Mouse (Mus musculus) lung, embryonic 16.5 days (tissue): ENCODE measurements around the gene Slc43a2. TPM values are rescaled to one million over a fixed set of nuclear protein-coding genes. Genes with fewer than 3 reads are reported as not detected.

Experiments used
- ATAC-seq: fragments of 200-750 bp; cut with Nextera tagmentation; 2 replicates; pipeline ENCODE4 v1.8.0; 2017; ENCODE audit warnings: low read depth, mild to moderate bottlenecking, moderate library complexity
- H3K27ac ChIP-seq: fragments of 300-500 bp; sonication (generic); 2 replicates; pipeline ENCODE4 v1.5.1; 2014; ENCODE audit warnings: mild to moderate bottlenecking, control low read depth, low read length
- H3K27me3 ChIP-seq: fragments of 300-500 bp; sonication (generic); 2 replicates; pipeline ENCODE4 v1.6.1; 2014; ENCODE audit warnings: low read depth, low read length, mixed read lengths; ENCODE audit not compliant: control insufficient read depth, insufficient read depth
- H3K36me3 ChIP-seq: fragments of 300-500 bp; sonication (generic); 2 replicates; pipeline ENCODE4 v1.6.1; 2014; ENCODE audit warnings: low read length; ENCODE audit not compliant: control insufficient read depth, insufficient read depth
- H3K4me1 ChIP-seq: fragments of 300-500 bp; sonication (generic); replicated peaks from 2 replicates; pipeline ENCODE4 v1.6.1; 2014; ENCODE audit warnings: low read length, mixed read lengths; ENCODE audit not compliant: control insufficient read depth, insufficient read depth
- H3K4me2 ChIP-seq: fragments of 300-500 bp; sonication (generic); 2 replicates; pipeline ENCODE4 v1.6.1; 2014; ENCODE audit warnings: low read depth, low read length, control low read depth
- H3K4me3 ChIP-seq: fragments of 300-500 bp; sonication (generic); 2 replicates; pipeline ENCODE4 v1.5.1; 2014; ENCODE audit warnings: mild to moderate bottlenecking, low read length, control low read depth
- H3K9ac ChIP-seq: fragments of 300-500 bp; sonication (generic); 2 replicates; pipeline ENCODE4 v1.6.1; 2014; ENCODE audit warnings: low read length, control low read depth
- H3K9me3 ChIP-seq: fragments of 300-500 bp; sonication (generic); 2 replicates; pipeline ENCODE4 v1.6.1; 2016; ENCODE audit warnings: low read length; ENCODE audit not compliant: control insufficient read depth
- WGBS: fragments of 180-500 bp; shearing (Covaris S2); extraction: QIAGEN DNeasy Blood & Tissue Kit; methylation state at CpG from one replicate; pipeline ENCODE4 v1.1.7; 2014; 5-methylcytosine and 5-hydroxymethylcytosine counted together
- polyA plus RNA-seq: library from polyadenylated mRNA; unstranded; fragments of >200 nt; fragmentation: Nextera tagmentation; extraction: Ambion mirVana; gene quantifications from 2 replicates; pipeline ENCODE4 v1.2.1, GENCODE M21; 2015

Gene Slc43a2
- polyA plus RNA-seq, 1 experiment from 2014 or later: 7.4 TPM

GRCm38 (mm10) chr11:75522793-75523192, 8.7 kb upstream of the Slc43a2 start:
- H3K27ac ChIP-seq: no peak overlapping the region
- H3K9me3 ChIP-seq: no peaks in the 10 kb centered on the region
- no peaks in the 10 kb centered on the region for H3K4me1 ChIP-seq
- ATAC-seq: no peak
- no peaks in the 10 kb centered on the region for H3K27me3 ChIP-seq
- 77% methylated on average over 2 of the region's 2 CpGs for WGBS
- H3K4me3 ChIP-seq: no peak overlapping the region
- no peak overlapping the region for H3K4me2 ChIP-seq
- no peak overlapping the region for H3K9ac ChIP-seq
- H3K36me3 ChIP-seq: no peaks in the 10 kb centered on the region

GRCm38 (mm10) chr11:75525531-75526125, 5.9 kb upstream of the Slc43a2 start:
- no peaks in the 10 kb centered on the region for H3K27me3 ChIP-seq
- H3K27ac ChIP-seq: no peak overlapping the region
- 80% methylated on average over 15 of the region's 15 CpGs for WGBS
- H3K4me1 ChIP-seq: no peaks in the 10 kb centered on the region
- no peak overlapping the region for H3K9ac ChIP-seq
- H3K4me3 ChIP-seq: no peak overlapping the region
- H3K36me3 ChIP-seq: 0 out of 2 replicates have a peak, but pooled peaks cover 2% of the 10 kb centered on the region
- H3K9me3 ChIP-seq: no peaks in the 10 kb centered on the region
- ATAC-seq: no peak
- no peak overlapping the region for H3K4me2 ChIP-seq

- no peak for ATAC-seq
- WGBS: 71% methylated on average over 6 of the region's 6 CpGs
- no peak overlapping the region for H3K4me2 ChIP-seq
These were observed 4.6 kb upstream of the Slc43a2 start for GRCm38 (mm10) chr11:75526943-75527342.

GRCm38 (mm10) chr11:75529771-75530170, 1.7 kb upstream of the Slc43a2 start:
- Histone ChIP-seq H3K4me3 (no peak overlapping the region), H3K4me1 (peaks cover 15% of the 10 kb centered on the region), H3K9me3 (no peaks in the 10 kb centered on the region), H3K27ac (no peak overlapping the region), H3K4me2 (no peak overlapping the region), H3K9ac (no peak overlapping the region), H3K27me3 (no peaks in the 10 kb centered on the region), H3K36me3 (0 out of 2 replicates have a peak, but pooled peaks cover 2% of the 10 kb centered on the region)
- 14% methylated on average over 4 of the region's 4 CpGs for WGBS
- ATAC-seq: no peak

More at GRCm38 (mm10) chr11:75526943-75527342, 4.6 kb upstream of the Slc43a2 start:
- Histone ChIP-seq H3K9me3 (no peaks in the 10 kb centered on the region), H3K27ac (no peak overlapping the region), H3K9ac (no peak overlapping the region), H3K27me3 (no peaks in the 10 kb centered on the region), H3K36me3 (0 out of 2 replicates have a peak, but pooled peaks cover 2% of the 10 kb centered on the region), H3K4me1 (no peaks in the 10 kb centered on the region), H3K4me3 (no peak overlapping the region)

GRCm38 (mm10) chr11:75530325-75530724, 1.2 kb upstream of the Slc43a2 start:
- Histone ChIP-seq H3K27ac (no peak overlapping the region), H3K36me3 (0 out of 2 replicates have a peak, but pooled peaks cover 2% of the 10 kb centered on the region), H3K4me3 (peak overlapping the region; percentile 75), H3K9me3 (no peaks in the 10 kb centered on the region), H3K4me2 (peak overlapping the region; percentile 87), H3K27me3 (no peaks in the 10 kb centered on the region), H3K4me1 (peaks cover 17% of the 10 kb centered on the region), H3K9ac (peak overlapping the region; percentile 79)
- under 1% methylated on average over 10 of the region's 10 CpGs for WGBS
- peak; percentile 58 for ATAC-seq

DNA sequence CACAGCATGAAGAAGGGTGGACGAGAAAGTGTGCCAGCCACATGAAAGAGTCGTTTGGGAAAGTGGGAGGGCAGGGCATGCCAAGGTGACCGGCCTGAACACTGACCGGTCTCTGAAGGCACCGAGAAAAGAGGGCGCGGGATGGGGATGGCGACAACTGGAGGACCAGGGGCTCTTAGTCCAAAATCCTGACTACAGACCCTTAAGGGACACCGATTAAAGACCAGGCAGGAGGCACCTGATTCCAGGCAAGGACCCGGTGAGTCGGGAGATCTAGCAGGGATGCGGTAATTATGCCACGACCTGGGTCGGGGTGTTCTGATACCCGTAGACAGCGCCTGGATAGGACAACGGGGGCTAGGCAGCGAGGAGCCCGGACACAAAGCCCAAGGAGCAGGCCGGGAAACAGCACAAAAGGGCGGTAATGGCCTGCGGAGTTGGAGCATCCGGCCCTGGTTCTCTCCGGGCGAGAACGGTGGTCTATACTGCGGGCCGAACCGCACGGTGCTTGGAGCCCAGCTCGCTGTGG, 585 bp upstream of the Slc43a2 start:
- Histone ChIP-seq H3K9me3 (no peaks in the 10 kb centered on the region), H3K27me3 (no peaks in the 10 kb centered on the region), H3K4me2 (peak overlapping the region; percentile 87), H3K9ac (peak overlapping the region; percentile 79), H3K27ac (peak overlapping the region; percentile 35), H3K36me3 (0 out of 2 replicates have a peak, but pooled peaks cover 2% of the 10 kb centered on the region), H3K4me1 (peaks cover 17% of the 10 kb centered on the region), H3K4me3 (peak overlapping the region; percentile 75)
- ATAC-seq: peak; percentile 15
- under 1% methylated on average over 31 of the region's 31 CpGs for WGBS

DNA sequence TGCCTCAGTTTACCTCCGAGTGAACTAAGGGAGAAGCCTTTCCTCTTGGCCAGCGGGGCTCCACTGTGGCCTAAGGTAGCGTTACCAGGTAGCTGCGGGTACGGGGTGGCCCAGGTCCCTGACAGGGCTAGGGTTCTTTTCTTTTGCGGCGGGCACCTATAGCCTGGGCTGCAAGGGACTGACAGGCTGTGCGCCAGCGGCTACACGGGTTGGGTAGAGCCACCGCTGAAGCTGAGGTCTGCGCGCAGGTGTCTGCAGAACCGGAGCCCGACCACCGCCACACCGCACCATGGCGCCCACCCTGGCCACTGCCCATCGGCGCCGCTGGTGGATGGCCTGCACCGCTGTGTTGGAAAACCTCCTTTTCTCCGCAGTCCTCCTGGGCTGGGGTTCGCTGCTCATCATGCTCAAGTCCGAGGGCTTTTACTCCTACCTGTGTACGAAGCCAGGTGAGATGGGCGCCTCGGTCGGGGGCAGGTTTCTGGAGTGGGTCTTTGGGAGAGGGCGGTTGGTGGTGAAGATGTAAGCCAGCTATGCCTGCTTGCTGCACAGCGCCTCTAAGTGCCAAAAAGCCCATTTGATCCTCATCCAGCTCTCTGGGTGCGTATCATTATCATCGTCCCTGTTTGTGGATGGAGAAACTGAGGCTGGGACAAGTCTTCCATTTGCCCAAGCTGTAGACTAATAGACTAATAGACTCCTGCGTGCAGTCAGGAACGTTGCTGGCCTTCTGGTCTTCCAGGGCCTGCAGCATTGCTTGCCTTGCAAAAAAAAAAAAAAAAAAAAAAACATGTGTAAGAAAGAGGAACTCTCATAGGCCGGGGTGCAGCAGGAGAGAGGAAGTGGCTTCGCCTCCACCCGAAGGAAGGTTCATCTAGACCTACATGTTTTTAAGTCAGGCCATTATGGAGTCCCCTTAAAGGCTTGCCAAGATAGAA, 1.1 kb downstream of the Slc43a2 start:
- Histone ChIP-seq H3K4me3 (peak overlapping the region; percentile 75), H3K9me3 (no peaks in the 10 kb centered on the region), H3K27ac (peak overlapping the region; percentile 52), H3K36me3 (0 out of 2 replicates have a peak, but pooled peaks cover 2% of the 10 kb centered on the region), H3K9ac (peak overlapping the region; percentile 79), H3K4me2 (peak overlapping the region; percentile 87), H3K4me1 (peaks cover 20% of the 10 kb centered on the region), H3K27me3 (no peaks in the 10 kb centered on the region)
- 0 out of 2 replicates have a peak, but pooled peaks have one; percentile 10 for ATAC-seq
- WGBS: 8% methylated on average over 38 of the region's 38 CpGs

DNA sequence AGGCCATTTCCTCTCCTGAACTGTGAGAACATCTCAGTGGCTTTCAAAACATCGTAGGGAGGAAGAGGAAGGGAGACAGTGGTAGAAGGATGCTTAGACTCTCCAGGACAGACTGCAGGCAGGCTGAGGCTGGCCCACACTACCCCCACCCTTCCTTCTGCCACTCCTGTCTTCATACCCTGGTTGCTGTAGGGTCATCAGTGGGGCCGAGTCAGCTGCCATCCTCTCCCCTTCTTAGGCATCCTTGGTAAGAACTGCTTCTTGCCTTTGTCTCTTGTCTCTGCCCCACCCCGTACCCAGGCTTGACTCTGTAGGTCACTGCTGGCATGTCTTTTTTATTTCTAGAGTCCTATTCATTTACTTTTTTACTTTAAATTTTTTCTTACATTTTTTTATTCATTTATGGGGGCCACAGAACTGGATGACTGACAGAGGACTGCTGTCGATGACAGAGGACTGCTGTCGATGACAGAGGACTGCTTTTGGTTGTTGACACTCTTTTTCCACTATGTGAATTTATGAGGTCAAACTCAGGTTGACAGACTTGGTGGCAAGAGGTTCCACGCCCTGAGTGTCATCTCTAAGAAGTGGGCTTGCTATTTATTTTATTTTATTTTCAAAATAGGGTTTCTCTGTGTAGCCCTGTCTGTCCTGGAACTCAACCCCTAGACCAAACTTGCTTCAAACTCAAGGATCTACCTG, 2.0 kb downstream of the Slc43a2 start:
- Histone ChIP-seq H3K27ac (no peak overlapping the region; the same call in 1 of the 2 replicates), H3K4me2 (peak overlapping the region; percentile 87), H3K4me3 (no peak overlapping the region), H3K27me3 (no peaks in the 10 kb centered on the region), H3K4me1 (peaks cover 29% of the 10 kb centered on the region), H3K36me3 (no peaks in the 10 kb centered on the region), H3K9me3 (no peaks in the 10 kb centered on the region), H3K9ac (peak overlapping the region; percentile 24; the same call in 1 of the 2 replicates)
- WGBS: 64% methylated on average over 6 of the region's 6 CpGs
- ATAC-seq: no peak
